Mouse (Mus musculus) bone marrow macrophage, adult 2 months (primary cell): ENCODE data around the gene Krt25.

ENCODE experiments used
- CTCF ChIP-seq: IDR thresholded peaks from 2 replicates; pipeline ENCODE4 v1.5.1; 2012; ENCODE audit warnings: low read depth, mild to moderate bottlenecking, low read length, moderate library complexity
- POLR2A ChIP-seq: IDR thresholded peaks from 2 replicates; pipeline ENCODE4 v1.6.1; 2012; ENCODE audit warnings: mild to moderate bottlenecking, low read depth, low read length, borderline replicate concordance

DNA sequence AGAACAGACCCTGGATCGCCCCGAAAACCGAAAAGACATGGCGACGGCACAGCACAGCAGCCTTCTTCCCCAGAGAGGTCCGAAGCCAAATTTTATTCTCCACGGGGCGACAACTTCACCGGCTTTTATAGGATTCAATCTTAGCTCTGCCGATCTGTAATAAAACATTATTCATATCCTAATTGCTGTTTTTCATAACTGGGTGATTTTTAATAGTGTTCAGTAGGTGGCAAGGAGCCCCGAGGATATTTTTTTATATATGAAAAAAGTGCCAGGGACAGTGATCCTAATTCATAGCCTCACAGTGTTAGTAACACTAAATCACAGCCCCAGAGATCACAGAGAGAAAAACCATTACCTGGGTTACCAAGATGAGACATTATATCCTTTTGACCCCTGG lies 15.1 kb upstream of the Krt25 start, which contains the start of gene Krt26:
- no peak for TF ChIP-seq POLR2A
- TF ChIP-seq CTCF = no peak
